Mouse (Mus musculus): ENCODE measurements at regions not wholly inside any gene's neighbourhood (a gene's known extent, or its start where the extent isn't known, plus 50 kb on each side); places are given as distances from the start of the nearest gene placed in this dataset.

- DNase-seq = no peak
Observed at GRCm38 (mm10) chr10:45009676-45010075, 57.3 kb upstream of the Prep start.

GRCm38 (mm10) chr10:45009235-45009634, 57.8 kb upstream of the Prep start:
- DNase-seq = no peak

DNA sequence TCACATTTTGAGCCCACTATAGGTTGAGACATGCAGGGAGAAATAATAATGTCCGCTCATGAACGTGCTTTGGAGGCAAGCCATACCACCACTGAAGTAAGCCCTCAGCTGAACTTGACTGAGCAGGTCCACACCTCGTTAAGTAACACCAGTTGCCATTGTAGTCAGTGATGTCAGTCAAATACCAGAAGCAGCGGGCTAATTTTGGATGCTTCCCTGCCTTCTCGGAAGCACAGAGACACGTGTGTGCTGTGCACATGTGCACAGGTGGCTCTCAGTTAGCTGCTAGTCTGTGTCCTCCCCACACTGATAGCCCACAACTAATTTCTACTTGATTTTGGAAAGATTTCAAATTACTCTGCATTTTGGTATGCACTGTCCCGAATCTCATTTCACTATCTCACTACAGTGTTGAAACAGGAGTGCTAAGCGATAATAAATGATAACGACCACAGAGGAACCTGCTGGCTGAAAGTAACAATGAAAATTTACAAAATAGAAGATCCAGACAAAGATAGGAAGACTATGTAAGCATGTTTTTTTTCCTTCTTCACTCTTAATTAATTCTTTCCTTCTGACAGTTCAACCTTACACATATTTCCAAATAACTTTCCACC, 62.9 kb upstream of the Prep start:
- DNase-seq = no peak

- DNase-seq = peak; percentile 31
Observed at GRCm38 (mm10) chr10:45003344-45003681, 63.7 kb upstream of the Prep start.

- DNase-seq = no peak
Observed at GRCm38 (mm10) chr10:45002637-45003343, 64.2 kb upstream of the Prep start.

DNA sequence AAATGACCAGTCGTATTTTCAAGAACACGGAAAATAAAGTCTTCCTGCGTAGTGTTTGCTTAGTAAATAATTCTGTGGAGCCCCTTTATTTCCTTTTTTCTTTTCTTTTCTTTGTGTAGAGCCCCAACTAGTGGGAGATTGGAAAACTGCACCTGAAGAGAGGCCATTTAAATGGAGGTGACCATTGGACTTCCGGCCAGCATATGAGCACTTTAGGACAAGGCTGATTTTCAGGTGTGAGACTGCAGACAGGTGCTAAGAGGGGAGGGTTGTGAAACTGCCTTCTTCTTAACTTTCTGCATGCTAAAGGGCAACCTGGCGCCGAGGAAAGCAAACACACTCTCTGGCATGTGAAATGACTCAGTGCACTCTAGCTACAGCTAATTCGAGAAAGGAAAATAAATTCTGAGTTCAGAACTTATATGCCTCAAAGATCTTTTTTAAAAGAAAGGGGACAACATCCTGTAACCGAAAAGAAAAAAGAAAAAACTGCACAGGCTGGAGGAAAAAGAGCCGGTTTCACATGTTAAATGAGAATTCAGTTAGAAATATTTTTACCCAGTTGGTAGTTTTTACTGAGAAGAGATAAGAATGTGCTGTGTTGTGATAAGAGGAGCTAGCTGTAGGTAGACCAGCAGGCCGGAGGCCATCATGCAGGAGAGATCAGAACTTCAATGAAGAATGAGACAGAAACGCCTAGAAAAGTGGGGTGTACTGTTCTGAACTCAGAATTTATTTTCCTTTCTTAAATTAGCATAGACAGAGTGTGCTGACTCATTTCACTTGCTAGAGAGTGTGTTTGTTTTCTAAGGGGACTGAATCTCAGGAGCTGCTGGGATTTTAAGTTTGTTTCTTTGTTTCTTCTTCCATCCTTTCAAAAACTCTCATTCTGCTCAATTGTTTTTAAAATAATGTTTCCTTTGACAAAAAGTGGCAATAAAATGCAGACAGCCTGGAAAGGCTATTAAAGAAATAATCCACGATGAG, 65.8 kb upstream of the Prep start:
- peak; percentile 85 for DNase-seq

DNA sequence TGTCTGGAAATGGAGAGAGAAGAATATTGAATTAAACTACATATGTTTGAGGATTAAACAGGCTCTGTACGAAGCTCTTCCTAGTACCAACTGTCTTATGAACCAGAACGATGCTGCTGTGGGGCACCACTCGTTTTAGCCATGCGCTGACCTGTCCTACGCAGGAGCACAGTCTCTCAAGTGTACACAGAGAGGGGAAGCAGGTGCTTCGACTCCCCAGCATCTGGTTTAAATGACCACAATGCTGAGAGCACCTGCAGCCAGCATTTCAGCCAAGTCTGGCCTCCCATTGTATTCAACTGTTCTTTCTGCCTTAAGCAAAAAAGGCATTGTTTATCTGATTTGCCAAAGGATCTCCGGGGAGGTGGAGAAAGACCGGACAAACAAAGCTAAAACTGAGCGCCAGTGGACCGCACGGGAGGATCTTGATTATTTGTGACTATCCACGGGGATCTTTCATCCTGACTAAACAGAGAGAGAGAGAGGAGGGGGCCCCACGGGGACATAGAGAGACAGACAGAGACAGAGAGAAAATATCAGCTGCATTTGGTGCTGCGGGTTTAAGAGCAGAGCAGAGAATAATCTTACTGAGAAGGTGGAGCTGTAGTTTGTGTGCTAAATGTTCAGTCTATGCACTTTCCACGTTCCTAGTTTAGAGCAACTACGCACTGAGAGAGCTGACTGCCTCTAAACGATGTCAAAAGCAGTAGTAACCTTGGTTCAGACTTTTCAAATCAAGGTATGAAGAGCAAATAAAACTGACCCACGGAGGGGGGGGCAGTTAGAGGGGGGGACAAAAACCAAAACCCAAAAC, 66.8 kb upstream of the Prep start:
- peak; percentile 29 for DNase-seq

GRCm38 (mm10) chr10:44997906-44998289, 69.1 kb upstream of the Prep start:
- DNase-seq = no peak

DNA sequence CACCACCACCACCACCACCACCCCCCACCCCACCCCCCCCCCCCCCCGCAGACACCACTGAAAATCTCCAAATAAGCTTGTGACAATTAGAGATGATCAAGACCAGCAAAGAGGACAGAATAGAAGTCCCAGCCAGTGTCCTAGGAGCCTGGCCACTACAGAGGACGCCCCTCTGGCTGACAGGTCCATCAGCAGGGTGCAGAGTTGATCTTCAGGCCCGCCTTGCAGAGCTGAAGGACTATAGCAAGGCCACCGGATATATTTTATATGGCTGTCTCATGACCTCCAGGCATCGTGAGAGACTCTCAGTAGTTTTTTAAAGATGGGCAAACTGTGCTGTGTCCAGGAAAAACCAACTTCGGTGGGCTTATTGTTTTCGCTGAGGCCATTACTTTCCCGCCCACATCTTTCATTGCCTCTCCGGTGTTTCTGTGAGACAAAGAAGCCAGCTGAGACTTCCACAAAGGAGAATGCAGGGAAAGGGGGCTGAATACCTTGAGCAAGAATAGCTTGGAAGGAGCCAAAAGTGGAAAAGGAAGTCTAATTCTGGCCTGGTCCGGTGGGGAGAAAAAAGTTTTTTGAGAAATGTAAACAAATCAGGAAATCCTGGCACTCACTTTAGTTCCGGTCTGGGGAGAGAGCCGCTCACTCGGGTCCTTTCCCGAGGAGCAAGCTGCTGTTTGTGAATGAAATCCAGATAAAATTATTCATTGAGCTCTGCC, 69.7 kb upstream of the Prep start:
- peak; percentile 75 for DNase-seq

DNA sequence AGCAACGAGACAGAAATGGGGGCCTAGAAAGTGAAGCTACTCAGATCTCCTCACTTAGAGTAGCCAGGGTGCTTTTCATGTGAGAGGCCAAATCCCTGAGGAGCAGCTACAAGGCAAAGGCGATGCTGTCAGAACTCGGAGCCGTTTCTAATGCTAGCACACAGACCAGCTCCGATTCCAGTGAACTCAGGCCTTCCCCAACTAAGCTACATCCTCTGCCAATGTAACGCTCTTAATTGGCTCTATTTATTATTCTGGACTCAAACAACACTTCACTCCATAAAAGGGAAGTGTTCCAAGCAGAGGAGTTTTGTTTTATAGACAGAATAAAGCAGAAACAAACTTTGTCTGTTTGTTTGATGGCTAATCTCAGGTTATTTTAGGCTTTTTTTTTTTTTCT, 71.2 kb upstream of the Prep start:
- DNase-seq = no peak

DNA sequence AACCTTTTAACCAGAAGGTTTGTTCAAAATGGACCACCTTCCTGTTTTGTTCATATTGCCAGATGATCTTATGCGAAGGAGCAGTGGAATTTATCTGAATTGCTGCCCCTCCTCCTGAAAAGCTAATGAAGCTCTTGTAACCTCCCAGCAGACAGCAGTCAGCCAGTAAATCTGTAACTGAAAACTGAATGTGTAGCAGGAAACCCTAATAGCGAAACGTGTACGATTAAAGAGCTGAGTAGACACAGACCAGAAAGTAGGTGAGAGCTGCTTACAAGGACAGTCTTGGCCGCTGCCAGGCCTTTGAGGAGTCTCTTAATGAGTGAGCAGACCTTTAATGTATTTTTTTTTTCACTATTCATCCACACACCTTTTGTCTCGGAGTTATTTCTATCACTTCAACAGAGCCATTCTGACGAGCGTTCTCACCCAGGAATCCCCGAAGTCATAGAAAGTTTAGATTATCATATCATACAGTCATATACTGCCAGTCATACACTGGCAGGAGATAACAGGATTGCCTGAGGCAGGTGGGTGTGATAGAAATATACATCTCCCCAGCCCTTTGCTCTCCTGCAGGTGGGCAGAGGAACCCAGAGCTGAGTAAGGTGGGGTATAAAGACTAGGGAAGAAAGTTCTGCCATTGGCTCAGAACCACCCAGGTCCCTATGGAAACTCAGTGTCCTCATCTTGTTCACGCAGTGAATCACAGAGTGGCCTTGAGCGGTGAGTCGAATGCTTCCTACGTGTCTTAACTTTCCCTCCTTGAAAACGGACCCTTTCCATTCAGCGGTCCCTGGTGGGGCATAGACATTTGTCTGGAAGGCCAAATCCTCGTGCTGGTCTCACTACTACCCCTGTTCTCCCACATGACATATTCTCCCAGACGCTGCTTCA, 72.4 kb upstream of the Prep start:
- DNase-seq = no peak

- no peak for DNase-seq
Observed at GRCm38 (mm10) chr10:44993470-44994260, 73.3 kb upstream of the Prep start.

- no peak for DNase-seq
Observed at GRCm38 (mm10) chr10:44989539-44989938, 77.5 kb upstream of the Prep start.

DNA sequence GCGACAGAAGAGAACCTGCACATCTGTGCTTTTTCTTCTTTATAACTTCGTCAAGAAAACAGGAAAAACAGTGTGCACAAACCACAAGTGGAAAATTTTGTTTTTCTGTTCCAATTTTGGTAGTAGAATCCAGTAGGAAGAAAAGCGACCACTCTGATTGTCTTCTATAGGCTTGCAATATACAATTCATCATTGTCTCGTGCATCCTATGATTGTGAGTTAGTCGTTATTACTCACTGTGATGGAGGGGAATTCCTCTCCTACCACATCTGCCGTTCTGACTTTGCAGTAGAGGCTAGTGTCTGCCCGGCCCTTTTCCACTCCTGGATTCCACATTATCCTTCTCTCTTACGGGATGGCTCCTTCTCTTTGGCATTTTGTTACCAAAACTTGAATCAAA, 78.2 kb upstream of the Prep start:
- DNase-seq = no peak

- no peak for DNase-seq
Observed at GRCm38 (mm10) chr10:44987615-44988014, 79.4 kb upstream of the Prep start.

DNA sequence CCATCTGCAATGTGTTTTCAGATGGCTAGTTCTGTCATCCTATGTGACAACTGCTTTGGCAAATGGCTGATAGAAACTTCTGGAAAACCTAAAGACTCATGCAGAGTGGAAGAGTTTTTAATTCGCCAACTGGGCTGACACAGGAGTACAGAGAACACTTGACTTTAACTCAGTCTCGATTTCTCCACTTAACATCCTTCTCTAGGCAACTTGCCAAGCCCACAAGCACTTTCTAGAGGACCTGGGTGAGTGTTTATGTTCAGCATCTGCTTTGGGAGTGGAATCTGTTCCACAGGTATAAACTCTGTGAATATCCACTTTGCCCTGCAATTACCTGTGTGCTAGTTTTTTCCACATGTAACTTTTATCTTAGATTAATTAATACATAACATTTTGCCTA, 85.1 kb upstream of the Prep start:
- peak; percentile 41 for DNase-seq

DNA sequence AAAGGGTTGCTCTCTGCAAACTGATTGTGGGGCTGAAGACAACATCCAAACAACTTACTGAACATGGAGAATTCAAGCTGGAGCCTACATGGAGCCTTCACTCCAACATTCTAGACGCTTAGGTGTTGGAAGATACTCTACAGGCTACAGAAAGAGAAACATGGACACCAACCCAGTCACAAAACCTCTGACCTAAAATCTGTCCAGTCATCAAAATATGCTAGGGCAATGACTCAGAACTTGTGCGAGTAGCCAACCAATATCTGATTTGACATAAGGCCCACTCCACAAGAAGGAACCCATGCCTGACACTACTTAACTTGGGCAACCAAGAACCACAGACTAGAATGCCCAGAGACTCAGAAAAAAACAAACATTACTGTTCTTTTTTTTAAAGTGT, 90.2 kb upstream of the Prep start:
- DNase-seq = no peak

- peak; percentile 58 for DNase-seq
Observed at GRCm38 (mm10) chr10:44971911-44972310, 95.1 kb upstream of the Prep start.

- no peak for DNase-seq
Observed at GRCm38 (mm10) chr10:44959968-44960367, 107.0 kb upstream of the Prep start.

DNA sequence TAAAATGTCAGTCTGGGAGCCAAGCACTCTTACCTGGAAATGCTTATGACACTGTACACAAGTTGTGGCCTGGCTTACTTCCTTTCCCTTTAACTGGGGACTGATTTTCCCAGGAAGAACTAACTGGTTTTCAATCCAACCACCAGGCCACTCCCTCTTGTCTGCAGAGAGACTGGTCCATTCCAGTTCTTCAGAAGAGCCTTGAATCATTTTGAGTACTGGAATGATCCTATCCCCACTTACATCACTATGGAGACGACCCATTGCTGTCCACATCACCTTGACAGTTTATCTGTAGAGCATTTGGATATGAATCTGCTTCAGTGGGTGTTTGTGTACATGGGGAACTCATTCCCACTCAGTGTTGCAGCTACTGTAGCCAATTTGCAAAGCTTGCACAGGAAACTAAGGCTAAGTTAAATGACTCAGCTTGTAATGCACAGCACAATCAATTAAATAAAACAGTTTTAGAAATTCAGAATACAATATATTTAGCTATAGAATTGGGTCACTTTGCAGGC, 121.7 kb upstream of the Prep start:
- no peak for DNase-seq

Data from lung, postnatal 10 days (tissue).